Mouse (Mus musculus) activated CD4-positive, CD25-positive, alpha-beta regulatory T cell, adult 4 months (primary cell): ENCODE results near the gene Msh3. TPM values are rescaled to one million over a fixed set of nuclear protein-coding genes. Genes with fewer than 3 reads are reported as not detected.

Experiments
- ATAC-seq: one replicate; pipeline ENCODE4 v1.8.0; 2017
- polyA plus RNA-seq, 2 experiments: library from polyadenylated mRNA; unstranded; fragments of 100-300 nt; shearing (Covaris generic); gene quantifications; one replicate each; pipeline ENCODE4 v1.2.1; 2017

Gene Msh3
- polyA plus RNA-seq, 2 experiments from 2014 or later: 38.0 to 38.5 TPM

GRCm38 (mm10) chr13:92328000-92328399 lies 26.8 kb downstream of the Msh3 start:
- ATAC-seq: no peak

- no peak for ATAC-seq
These were observed 28.8 kb downstream of the Msh3 start for GRCm38 (mm10) chr13:92326030-92326429.

- no peak for ATAC-seq
These were observed 34.0 kb downstream of the Msh3 start for GRCm38 (mm10) chr13:92320770-92321169.

- ATAC-seq: no peak
These were observed 40.2 kb downstream of the Msh3 start for GRCm38 (mm10) chr13:92314613-92315012.

- no peak for ATAC-seq
These were observed 49.1 kb downstream of the Msh3 start, which contains the start of gene Gm20379 for GRCm38 (mm10) chr13:92305680-92306079. Gene Gm20379, plus strand, starts transcription at chr13:92305980.

GRCm38 (mm10) chr13:92304291-92304690 lies 50.5 kb downstream of the Msh3 start:
- ATAC-seq: peak; percentile 93

GRCm38 (mm10) chr13:92303062-92303948 lies 51.5 kb downstream of the Msh3 start:
- ATAC-seq: no peak

- no peak for ATAC-seq
These were observed 52.3 kb downstream of the Msh3 start for GRCm38 (mm10) chr13:92302466-92302865.

- ATAC-seq: no peak
These were observed 53.0 kb downstream of the Msh3 start for GRCm38 (mm10) chr13:92301754-92302153.

GRCm38 (mm10) chr13:92299522-92299921 lies 55.3 kb downstream of the Msh3 start:
- no peak for ATAC-seq

GRCm38 (mm10) chr13:92297021-92297420 lies 57.8 kb downstream of the Msh3 start:
- ATAC-seq: no peak

GRCm38 (mm10) chr13:92296490-92296889 lies 58.3 kb downstream of the Msh3 start:
- ATAC-seq: no peak

GRCm38 (mm10) chr13:92293883-92294282 lies 60.9 kb downstream of the Msh3 start:
- peak; percentile 57 for ATAC-seq

- ATAC-seq: no peak
These were observed 63.2 kb downstream of the Msh3 start for GRCm38 (mm10) chr13:92291605-92292004.

- no peak for ATAC-seq
These were observed 77.8 kb downstream of the Msh3 start for GRCm38 (mm10) chr13:92277027-92277426.

GRCm38 (mm10) chr13:92275292-92275691 lies 79.5 kb downstream of the Msh3 start:
- no peak for ATAC-seq

GRCm38 (mm10) chr13:92274274-92275198 lies 80.3 kb downstream of the Msh3 start:
- peak; percentile 86 for ATAC-seq

GRCm38 (mm10) chr13:92267076-92267475 lies 87.7 kb downstream of the Msh3 start:
- ATAC-seq: peak; percentile 71

GRCm38 (mm10) chr13:92263566-92263965 lies 91.2 kb downstream of the Msh3 start:
- no peak for ATAC-seq

GRCm38 (mm10) chr13:92261329-92261728 lies 93.5 kb downstream of the Msh3 start:
- ATAC-seq: no peak

- no peak for ATAC-seq
These were observed 99.3 kb downstream of the Msh3 start for GRCm38 (mm10) chr13:92255480-92255879.

- ATAC-seq: no peak
These were observed 101.0 kb downstream of the Msh3 start for GRCm38 (mm10) chr13:92253850-92254249.

- no peak for ATAC-seq
These were observed 102.5 kb downstream of the Msh3 start for GRCm38 (mm10) chr13:92252331-92252730.
